Mouse (Mus musculus): ENCODE measurements around the gene Stum. TPM values are rescaled to one million over a fixed set of nuclear protein-coding genes. Genes with fewer than 3 reads are reported as not detected.
"Not testable (repeated sequence)": the region's sequence is repeated elsewhere in the genome, so short reads cannot be mapped to it uniquely, and the experiment has no call there.

Stum gene
- total and polyA plus RNA-seq, 3 experiments = 2.0 to 3.7 (median 2.8) TPM

GRCm38 (mm10) chr1:180391575-180391945, 91.7 kb downstream of the Stum start:
- peaks cover 47% of the 10 kb centered on the region for H3K4me1 ChIP-seq (ENCODE audit: control insufficient read depth, insufficient read depth, low read length)

GRCm38 (mm10) chr1:180390746-180391574, 92.3 kb downstream of the Stum start:
- intact Hi-C loops (cut with DNase I) = no loop called here
- H3K79me2 ChIP-seq (replicated peaks; ENCODE audit: control insufficient read depth, insufficient read depth, low read length) = peaks cover 7% of the 10 kb centered on the region
- no peak overlapping the region for H3K4me3 ChIP-seq
- WGBS = 32% methylated on average over 10 of the region's 10 CpGs
- DNase-seq = no peak
- peaks cover 56% of the 10 kb centered on the region for H3K36me3 ChIP-seq (ENCODE audit: control insufficient read depth, insufficient read depth, low read length)
- H3K4me1 ChIP-seq (ENCODE audit: control insufficient read depth, insufficient read depth, low read length) = peaks cover 45% of the 10 kb centered on the region
- H3K27me3 ChIP-seq (ENCODE audit: control insufficient read depth, insufficient read depth, low read length) = no peaks in the 10 kb centered on the region
- no peak for TF ChIP-seq EP300 (IDR thresholded peaks at IDR 0.05; ENCODE audit: insufficient read depth, low read depth, low read length)
- TF ChIP-seq POLR2A (IDR thresholded peaks at IDR 0.05; ENCODE audit: insufficient read depth, low read depth, low read length) = no peak
- peak overlapping the region; percentile 7; the same call in 1 of the 2 replicates for H3K9ac ChIP-seq (ENCODE audit: low read depth, low read length)
- H3K27ac ChIP-seq = peak overlapping the region; percentile 95

More at GRCm38 (mm10) chr1:180391575-180391945, 91.7 kb downstream of the Stum start:
- WGBS = 84% methylated on average over 4 of the region's 4 CpGs
- Histone ChIP-seq H3K27me3 (ENCODE audit: control insufficient read depth, insufficient read depth, low read length) (no peaks in the 10 kb centered on the region), H3K36me3 (ENCODE audit: control insufficient read depth, insufficient read depth, low read length) (peaks cover 58% of the 10 kb centered on the region), H3K9ac (ENCODE audit: low read depth, low read length) (no peak overlapping the region), H3K4me3 (no peak overlapping the region), H3K27ac (peak overlapping the region; percentile 95), H3K79me2 (replicated peaks; ENCODE audit: control insufficient read depth, insufficient read depth, low read length) (peaks cover 7% of the 10 kb centered on the region)
- TF ChIP-seq POLR2A (IDR thresholded peaks at IDR 0.05; ENCODE audit: insufficient read depth, low read depth, low read length) (no peak), CTCF (IDR thresholded peaks at IDR 0.05) (no peak), EP300 (IDR thresholded peaks at IDR 0.05; ENCODE audit: insufficient read depth, low read depth, low read length) (no peak)
- intact Hi-C loops (cut with DNase I) = no loop called here
- no peak for DNase-seq

- Histone ChIP-seq H3K9ac (ENCODE audit: low read depth, low read length) (peak overlapping the region; percentile 20; the same call in 1 of the 2 replicates), H3K27me3 (ENCODE audit: control insufficient read depth, insufficient read depth, low read length) (no peaks in the 10 kb centered on the region), H3K36me3 (ENCODE audit: control insufficient read depth, insufficient read depth, low read length) (peaks cover 49% of the 10 kb centered on the region), H3K27ac (peak overlapping the region; percentile 95), H3K4me1 (ENCODE audit: control insufficient read depth, insufficient read depth, low read length) (peaks cover 46% of the 10 kb centered on the region), H3K79me2 (replicated peaks; ENCODE audit: control insufficient read depth, insufficient read depth, low read length) (peaks cover 3% of the 10 kb centered on the region), H3K4me3 (no peak overlapping the region)
- TF ChIP-seq EP300 (IDR thresholded peaks at IDR 0.05; ENCODE audit: insufficient read depth, low read depth, low read length) (peak; percentile 65; the same call in 1 of the 2 replicates), CTCF (IDR thresholded peaks at IDR 0.05) (no peak), POLR2A (IDR thresholded peaks at IDR 0.05; ENCODE audit: insufficient read depth, low read depth, low read length) (no peak; the same call in 1 of the 2 replicates)
- 24% methylated on average over 3 of the region's 3 CpGs for WGBS
- intact Hi-C loops (cut with DNase I) = no loop called here
- DNase-seq = peak; percentile 71 to 84
Measured at GRCm38 (mm10) chr1:180390321-180390731, 93.0 kb downstream of the Stum start.

DNA sequence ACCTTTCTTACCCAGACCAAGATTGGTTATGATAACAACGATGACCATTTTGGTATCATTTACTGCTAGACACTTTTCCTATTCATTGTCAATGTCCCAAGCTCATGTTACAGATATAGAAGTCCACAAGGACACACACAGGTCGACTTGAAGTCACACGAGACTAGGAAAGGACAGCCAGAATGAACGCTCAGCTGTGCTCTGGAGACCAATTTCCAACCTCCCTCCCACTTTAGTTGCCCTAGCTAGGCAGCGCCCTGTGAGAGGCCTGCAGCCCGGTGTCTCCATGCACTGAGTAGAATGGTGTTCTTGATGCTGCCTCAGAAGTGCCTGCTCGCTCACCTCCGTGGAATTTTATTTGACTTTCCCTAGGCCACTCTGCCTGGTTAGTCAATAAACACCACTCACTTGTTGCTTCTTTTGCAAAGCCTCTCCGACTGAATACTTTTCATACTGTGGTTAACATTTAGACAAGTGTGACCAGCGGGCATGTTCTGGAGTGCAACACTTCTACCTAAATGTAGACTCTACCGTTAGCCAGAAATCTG, 94.0 kb downstream of the Stum start:
- H3K4me3 ChIP-seq; DNase-seq; intact Hi-C loops (cut with DNase I); H3K27me3 ChIP-seq (ENCODE audit: control insufficient read depth, insufficient read depth, low read length); H3K79me2 ChIP-seq (replicated peaks; ENCODE audit: control insufficient read depth, insufficient read depth, low read length): not testable (repeated sequence)
- H3K4me1 ChIP-seq (ENCODE audit: control insufficient read depth, insufficient read depth, low read length) = peaks cover 50% of the 10 kb centered on the region
- 56% methylated on average over 11 of the region's 11 CpGs for WGBS
- H3K27ac ChIP-seq = peak overlapping the region; percentile 95
- H3K9ac ChIP-seq (ENCODE audit: low read depth, low read length) = peak overlapping the region; percentile 26; the same call in 1 of the 2 replicates
- peaks cover 48% of the 10 kb centered on the region for H3K36me3 ChIP-seq (ENCODE audit: control insufficient read depth, insufficient read depth, low read length)

DNA sequence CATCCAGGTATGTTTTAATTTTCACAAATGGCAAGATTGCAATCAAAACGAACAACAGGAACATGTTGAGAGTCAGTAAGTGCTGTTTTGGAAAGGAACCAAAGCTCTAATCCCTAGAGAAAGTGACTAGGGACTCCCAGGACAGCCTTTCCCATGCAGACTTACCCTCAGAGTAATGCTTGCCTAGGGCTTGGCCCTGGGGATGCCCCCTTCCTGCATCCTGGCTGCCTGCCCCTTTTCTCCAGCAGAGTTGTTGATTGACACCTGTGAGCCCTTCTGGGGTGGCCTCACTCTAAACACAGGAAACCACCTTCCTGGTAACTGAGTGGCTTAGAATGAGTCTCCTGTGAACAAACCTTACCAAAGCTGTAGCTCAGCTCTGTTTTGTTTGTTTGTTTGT, 94.8 kb downstream of the Stum start:
- H3K27me3 ChIP-seq (ENCODE audit: control insufficient read depth, insufficient read depth, low read length) = no peaks in the 10 kb centered on the region
- no peak overlapping the region for H3K4me3 ChIP-seq
- intact Hi-C loops (cut with DNase I) = no loop called here
- peaks cover 52% of the 10 kb centered on the region for H3K4me1 ChIP-seq (ENCODE audit: control insufficient read depth, insufficient read depth, low read length)
- no peak for TF ChIP-seq EP300 (IDR thresholded peaks at IDR 0.05; ENCODE audit: insufficient read depth, low read depth, low read length)
- no peak for TF ChIP-seq CTCF (IDR thresholded peaks at IDR 0.05)
- no peak for TF ChIP-seq POLR2A (IDR thresholded peaks at IDR 0.05; ENCODE audit: insufficient read depth, low read depth, low read length)
- peak in 1 of 2 experiments; percentile 57 for DNase-seq
- peaks cover 51% of the 10 kb centered on the region for H3K36me3 ChIP-seq (ENCODE audit: control insufficient read depth, insufficient read depth, low read length)
- 11% methylated on average over 1 of the region's 1 CpGs for WGBS
- H3K27ac ChIP-seq = peak overlapping the region; percentile 95
- H3K9ac ChIP-seq (ENCODE audit: low read depth, low read length) = no peak overlapping the region; the same call in 1 of the 2 replicates
- H3K79me2 ChIP-seq (replicated peaks; ENCODE audit: control insufficient read depth, insufficient read depth, low read length) = peaks cover 1% of the 10 kb centered on the region; the same call in 1 of the 2 replicates

Data from heart, adult 2 months (tissue).